Mouse (Mus musculus) hindbrain, embryonic 12.5 days (tissue): ENCODE measurements at regions not wholly inside any gene's neighbourhood (a gene's known extent, or its start where the extent isn't known, plus 50 kb on each side); places are given as distances from the start of the nearest gene placed in this dataset.

ENCODE experiments used
- ATAC-seq: fragments of 200-750 bp; cut with Nextera tagmentation; 2 replicates; pipeline ENCODE4 v1.8.0; 2017; ENCODE audit warnings: moderate TSS enrichment; ENCODE audit not compliant: low FRiP score
- H3K27ac ChIP-seq: fragments of 300-500 bp; sonication (generic); 2 replicates; pipeline ENCODE4 v1.5.1; 2016; ENCODE audit warnings: mild to moderate bottlenecking
- H3K27me3 ChIP-seq: fragments of 300-500 bp; sonication (generic); 2 replicates; pipeline ENCODE4 v1.6.1; 2016; ENCODE audit warnings: mild to moderate bottlenecking
- H3K36me3 ChIP-seq: fragments of 300-500 bp; sonication (generic); 2 replicates; pipeline ENCODE4 v1.6.1; 2016; ENCODE audit warnings: mild to moderate bottlenecking
- H3K4me1 ChIP-seq: fragments of 300-500 bp; sonication (generic); 2 replicates; pipeline ENCODE4 v1.6.1; 2016
- H3K4me2 ChIP-seq: fragments of 300-500 bp; sonication (generic); replicated peaks from 2 replicates; pipeline ENCODE4 v1.6.1; 2016; ENCODE audit warnings: mild to moderate bottlenecking
- H3K4me3 ChIP-seq: fragments of 300-500 bp; sonication (generic); 2 replicates; pipeline ENCODE4 v1.5.1; 2016; ENCODE audit warnings: mild to moderate bottlenecking
- H3K9ac ChIP-seq: fragments of 300-500 bp; sonication (generic); 2 replicates; pipeline ENCODE4 v1.6.1; 2016; ENCODE audit warnings: mild to moderate bottlenecking, moderate library complexity
- H3K9me3 ChIP-seq: fragments of 300-500 bp; sonication (generic); replicated peaks from 2 replicates; pipeline ENCODE4 v1.6.1; 2016; ENCODE audit warnings: mild to moderate bottlenecking
- WGBS: fragments of 180-500 bp; shearing (Covaris S2); methylation state at CpG from one replicate; pipeline ENCODE4 v1.1.7; 2016; 5-methylcytosine and 5-hydroxymethylcytosine counted together

DNA sequence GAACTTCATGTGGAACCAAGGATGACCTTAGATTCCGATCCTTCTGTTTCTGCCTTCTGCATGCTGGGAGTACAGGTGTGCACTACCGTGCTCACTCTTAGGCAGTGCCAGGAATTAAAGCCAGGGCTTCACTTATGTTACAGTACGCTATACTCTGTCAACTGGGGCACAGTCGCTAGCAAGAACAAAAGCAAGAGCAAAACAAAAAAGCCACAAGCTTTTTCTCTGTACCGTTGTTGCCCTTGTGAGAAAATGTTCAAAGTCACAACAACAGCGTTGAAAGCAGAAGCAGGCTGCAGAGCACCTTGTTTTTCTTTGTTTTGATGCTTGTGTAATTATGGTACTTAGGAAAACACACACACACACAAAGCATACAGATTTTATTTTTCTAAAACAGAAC is 161.4 kb upstream of the Stt3b start:
- no peak overlapping the region for H3K4me2 ChIP-seq
- WGBS, result 91% methylated on average over 6 of the region's 6 CpGs
- H3K36me3 ChIP-seq, result no peaks in the 10 kb centered on the region
- H3K27me3 ChIP-seq, result no peaks in the 10 kb centered on the region
- H3K9me3 ChIP-seq, result peaks cover 5% of the 10 kb centered on the region; the same call in 1 of the 2 replicates
- no peak for ATAC-seq
- H3K9ac ChIP-seq, result no peak overlapping the region
- no peak overlapping the region for H3K4me3 ChIP-seq
- no peak overlapping the region for H3K27ac ChIP-seq
- no peaks in the 10 kb centered on the region for H3K4me1 ChIP-seq

GRCm38 (mm10) chr9:115473037-115473436 is 162.8 kb upstream of the Stt3b start:
- no peak overlapping the region for H3K27ac ChIP-seq
- H3K4me1 ChIP-seq, result no peaks in the 10 kb centered on the region
- 95% methylated on average over 3 of the region's 3 CpGs for WGBS
- H3K36me3 ChIP-seq, result no peaks in the 10 kb centered on the region
- no peak for ATAC-seq
- no peak overlapping the region for H3K4me3 ChIP-seq
- H3K9me3 ChIP-seq, result peaks cover 5% of the 10 kb centered on the region; the same call in 1 of the 2 replicates
- H3K4me2 ChIP-seq, result no peak overlapping the region
- no peak overlapping the region for H3K9ac ChIP-seq
- no peaks in the 10 kb centered on the region for H3K27me3 ChIP-seq

GRCm38 (mm10) chr9:115473847-115474246 is 163.6 kb upstream of the Stt3b start:
- Histone ChIP-seq H3K4me3 (no peak overlapping the region), H3K27ac (no peak overlapping the region), H3K36me3 (no peaks in the 10 kb centered on the region), H3K9me3 (peaks cover 5% of the 10 kb centered on the region; the same call in 1 of the 2 replicates), H3K4me1 (no peaks in the 10 kb centered on the region), H3K27me3 (no peaks in the 10 kb centered on the region), H3K4me2 (no peak overlapping the region), H3K9ac (no peak overlapping the region)
- no peak for ATAC-seq
- 83% methylated on average over 5 of the region's 5 CpGs for WGBS

GRCm38 (mm10) chr9:115474342-115474741 is 164.1 kb upstream of the Stt3b start:
- 93% methylated on average over 8 of the region's 8 CpGs for WGBS

GRCm38 (mm10) chr9:115476205-115476604 is 166.0 kb upstream of the Stt3b start:
- WGBS, result 68% methylated on average over 17 of the region's 17 CpGs
- Histone ChIP-seq H3K27me3 (no peaks in the 10 kb centered on the region), H3K4me3 (no peak overlapping the region), H3K36me3 (no peaks in the 10 kb centered on the region), H3K27ac (no peak overlapping the region), H3K4me1 (no peaks in the 10 kb centered on the region), H3K9ac (no peak overlapping the region), H3K9me3 (peaks cover 5% of the 10 kb centered on the region; the same call in 1 of the 2 replicates), H3K4me2 (no peak overlapping the region)
- ATAC-seq, result no peak

More at GRCm38 (mm10) chr9:115474342-115474741, 164.1 kb upstream of the Stt3b start:
- no peak overlapping the region for H3K27ac ChIP-seq
- H3K4me2 ChIP-seq, result no peak overlapping the region
- no peaks in the 10 kb centered on the region for H3K4me1 ChIP-seq
- no peak overlapping the region for H3K9ac ChIP-seq
- no peak overlapping the region for H3K4me3 ChIP-seq
- no peak for ATAC-seq
- no peaks in the 10 kb centered on the region for H3K27me3 ChIP-seq
- peaks cover 5% of the 10 kb centered on the region; the same call in 1 of the 2 replicates for H3K9me3 ChIP-seq
- no peaks in the 10 kb centered on the region for H3K36me3 ChIP-seq

DNA sequence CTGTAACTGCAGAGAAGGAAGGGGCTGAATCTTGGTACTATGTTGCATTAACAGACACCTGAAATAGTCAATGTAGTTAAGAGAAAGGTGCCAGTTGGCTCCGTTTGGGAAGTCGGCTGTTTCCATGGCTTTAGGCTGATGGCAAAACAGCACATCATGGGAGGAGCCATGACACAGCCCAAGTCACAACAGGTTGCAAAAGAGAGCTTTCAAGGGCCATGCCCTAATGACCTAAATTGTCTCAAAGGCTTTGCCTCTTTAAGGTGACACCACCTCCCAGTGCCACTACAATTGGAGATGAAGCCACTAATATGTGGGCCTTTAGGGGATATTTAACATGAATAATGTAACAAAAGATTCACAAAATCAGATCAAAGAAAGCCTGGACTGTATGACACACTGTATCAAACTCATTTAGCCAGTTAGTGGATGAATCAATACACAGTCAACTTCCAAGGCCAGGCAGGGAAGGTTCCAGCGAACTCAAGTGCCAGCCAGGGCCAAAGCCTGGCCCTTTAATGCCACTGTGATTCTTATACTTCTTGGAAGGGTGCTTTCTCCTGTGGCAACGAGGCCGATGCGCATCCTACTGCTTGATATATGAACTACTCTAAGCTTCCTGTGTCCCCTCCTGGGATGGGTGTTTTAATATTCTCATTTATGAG is 167.5 kb upstream of the Stt3b start:
- no peak overlapping the region for H3K27ac ChIP-seq
- no peaks in the 10 kb centered on the region for H3K27me3 ChIP-seq
- no peak for ATAC-seq
- WGBS, result 82% methylated on average over 6 of the region's 6 CpGs
- no peaks in the 10 kb centered on the region for H3K4me1 ChIP-seq
- peaks cover 5% of the 10 kb centered on the region; the same call in 1 of the 2 replicates for H3K9me3 ChIP-seq
- H3K9ac ChIP-seq, result no peak overlapping the region
- no peaks in the 10 kb centered on the region for H3K36me3 ChIP-seq
- no peak overlapping the region for H3K4me3 ChIP-seq
- no peak overlapping the region for H3K4me2 ChIP-seq

DNA sequence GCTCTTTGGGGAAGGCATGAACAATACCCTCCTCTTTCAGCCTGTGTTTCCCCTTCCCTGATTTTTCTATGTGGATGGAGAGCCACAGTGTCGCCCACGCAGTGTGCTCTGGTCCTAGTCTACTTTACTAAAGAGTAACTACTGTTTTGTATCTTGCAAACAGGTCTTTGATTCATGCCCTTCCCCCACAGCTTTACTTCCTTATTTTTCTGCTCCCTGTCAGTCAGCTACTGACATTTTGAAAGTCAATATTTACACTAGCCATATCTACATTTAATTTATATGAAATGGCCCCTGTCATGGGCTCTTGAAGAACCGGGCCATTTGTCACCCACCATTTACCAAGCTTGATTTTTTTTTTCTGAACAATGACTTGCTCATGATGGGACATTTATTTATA is 168.7 kb upstream of the Stt3b start:
- no peak overlapping the region for H3K4me2 ChIP-seq
- no peak overlapping the region; the same call in 1 of the 2 replicates for H3K27ac ChIP-seq
- H3K4me3 ChIP-seq, result no peak overlapping the region
- H3K36me3 ChIP-seq, result no peaks in the 10 kb centered on the region
- WGBS, result 50% methylated on average over 3 of the region's 3 CpGs
- H3K9me3 ChIP-seq, result peaks cover 5% of the 10 kb centered on the region; the same call in 1 of the 2 replicates
- ATAC-seq, result no peak
- H3K9ac ChIP-seq, result no peak overlapping the region
- no peaks in the 10 kb centered on the region for H3K4me1 ChIP-seq
- H3K27me3 ChIP-seq, result no peaks in the 10 kb centered on the region

DNA sequence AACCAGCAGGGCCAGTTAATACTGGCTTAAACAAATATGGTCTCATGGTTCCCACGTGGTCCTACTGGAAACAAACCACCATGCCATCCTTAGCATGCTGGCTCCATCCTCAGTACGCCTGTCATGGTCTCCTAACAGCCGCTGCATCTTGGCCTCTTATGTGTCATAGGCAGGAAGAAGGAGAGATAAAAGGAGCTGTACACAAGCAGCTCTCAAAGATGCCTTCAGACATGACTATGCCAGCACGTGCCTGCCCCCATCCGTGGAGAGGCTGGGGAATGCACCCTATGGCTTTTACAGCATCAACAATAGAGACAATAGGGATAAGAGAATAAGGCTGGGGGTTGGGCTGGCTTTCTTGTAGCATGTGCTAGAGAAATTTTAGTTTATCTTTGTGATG is 171.0 kb upstream of the Stt3b start:
- no peaks in the 10 kb centered on the region for H3K27me3 ChIP-seq
- H3K4me1 ChIP-seq, result no peaks in the 10 kb centered on the region
- no peak overlapping the region for H3K27ac ChIP-seq
- H3K9me3 ChIP-seq, result no peaks in the 10 kb centered on the region
- 57% methylated on average over 5 of the region's 5 CpGs for WGBS
- no peak overlapping the region for H3K4me2 ChIP-seq
- H3K4me3 ChIP-seq, result no peak overlapping the region
- H3K36me3 ChIP-seq, result no peaks in the 10 kb centered on the region
- no peak for ATAC-seq
- no peak overlapping the region for H3K9ac ChIP-seq

DNA sequence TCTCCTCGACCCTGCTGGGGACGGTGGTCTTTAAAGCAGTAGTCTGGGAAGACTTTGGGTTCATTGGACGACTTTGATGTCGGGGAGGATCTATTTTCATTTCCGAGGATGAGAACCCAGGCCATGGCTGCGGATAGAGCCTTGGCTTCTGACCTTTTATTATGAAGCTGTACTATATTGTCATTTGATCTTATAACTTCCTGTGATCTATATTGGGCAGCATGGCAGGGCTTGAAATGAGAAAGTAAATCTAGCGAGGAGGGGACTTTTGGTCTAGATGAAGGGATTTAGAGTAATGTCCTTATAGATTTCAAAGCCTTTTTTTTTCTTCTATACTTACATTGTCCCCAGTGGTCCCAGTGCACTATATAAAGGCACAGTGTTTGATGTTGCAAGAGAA is 172.8 kb upstream of the Stt3b start:
- 81% methylated on average over 7 of the region's 7 CpGs for WGBS
- Histone ChIP-seq H3K4me3 (no peak overlapping the region), H3K27me3 (no peaks in the 10 kb centered on the region)

GRCm38 (mm10) chr9:115483721-115484120 is 173.5 kb upstream of the Stt3b start:
- no peak for ATAC-seq
- 57% methylated on average over 2 of the region's 2 CpGs for WGBS

More for the DNA sequence above, 172.8 kb upstream of the Stt3b start:
- no peak overlapping the region for H3K27ac ChIP-seq
- H3K9me3 ChIP-seq, result no peaks in the 10 kb centered on the region
- no peaks in the 10 kb centered on the region for H3K36me3 ChIP-seq
- no peaks in the 10 kb centered on the region for H3K4me1 ChIP-seq
- H3K4me2 ChIP-seq, result no peak overlapping the region
- no peak for ATAC-seq
- no peak overlapping the region for H3K9ac ChIP-seq

GRCm38 (mm10) chr9:115484408-115484807 is 174.2 kb upstream of the Stt3b start:
- Histone ChIP-seq H3K27me3 (no peaks in the 10 kb centered on the region), H3K4me1 (no peaks in the 10 kb centered on the region), H3K9ac (no peak overlapping the region), H3K4me2 (no peak overlapping the region), H3K27ac (no peak overlapping the region), H3K9me3 (no peaks in the 10 kb centered on the region), H3K36me3 (no peaks in the 10 kb centered on the region), H3K4me3 (no peak overlapping the region)
- WGBS, result 92% methylated on average over 1 of the region's 1 CpGs
- no peak for ATAC-seq

More at GRCm38 (mm10) chr9:115483721-115484120, 173.5 kb upstream of the Stt3b start:
- Histone ChIP-seq H3K4me3 (no peak overlapping the region), H3K9ac (no peak overlapping the region), H3K4me1 (no peaks in the 10 kb centered on the region), H3K36me3 (no peaks in the 10 kb centered on the region), H3K27ac (no peak overlapping the region), H3K27me3 (no peaks in the 10 kb centered on the region), H3K4me2 (no peak overlapping the region), H3K9me3 (no peaks in the 10 kb centered on the region)

GRCm38 (mm10) chr9:115485219-115485618 is 175.0 kb upstream of the Stt3b start:
- Histone ChIP-seq H3K36me3 (no peaks in the 10 kb centered on the region), H3K27me3 (no peaks in the 10 kb centered on the region), H3K9me3 (no peaks in the 10 kb centered on the region), H3K4me3 (no peak overlapping the region), H3K9ac (no peak overlapping the region), H3K4me1 (no peaks in the 10 kb centered on the region), H3K4me2 (no peak overlapping the region), H3K27ac (no peak overlapping the region)
- 98% methylated on average over 4 of the region's 4 CpGs for WGBS
- ATAC-seq, result no peak

- H3K27ac ChIP-seq, result no peak overlapping the region
- ATAC-seq, result no peak
- no peaks in the 10 kb centered on the region for H3K36me3 ChIP-seq
- H3K4me1 ChIP-seq, result no peaks in the 10 kb centered on the region
- 96% methylated on average over 5 of the region's 5 CpGs for WGBS
- no peak overlapping the region for H3K4me2 ChIP-seq
- no peak overlapping the region for H3K9ac ChIP-seq
- H3K27me3 ChIP-seq, result no peaks in the 10 kb centered on the region
- no peaks in the 10 kb centered on the region for H3K9me3 ChIP-seq
- H3K4me3 ChIP-seq, result no peak overlapping the region
Observed at GRCm38 (mm10) chr9:115487175-115487760, 177.0 kb upstream of the Stt3b start.
